Mouse (Mus musculus) kidney, adult 9 months (tissue): ENCODE measurements around the gene Mocs2.

Source experiments
- DNase-seq: peaks from one replicate; pipeline ENCODE4 v3.0.0; 2022

The Mocs2 gene

DNA sequence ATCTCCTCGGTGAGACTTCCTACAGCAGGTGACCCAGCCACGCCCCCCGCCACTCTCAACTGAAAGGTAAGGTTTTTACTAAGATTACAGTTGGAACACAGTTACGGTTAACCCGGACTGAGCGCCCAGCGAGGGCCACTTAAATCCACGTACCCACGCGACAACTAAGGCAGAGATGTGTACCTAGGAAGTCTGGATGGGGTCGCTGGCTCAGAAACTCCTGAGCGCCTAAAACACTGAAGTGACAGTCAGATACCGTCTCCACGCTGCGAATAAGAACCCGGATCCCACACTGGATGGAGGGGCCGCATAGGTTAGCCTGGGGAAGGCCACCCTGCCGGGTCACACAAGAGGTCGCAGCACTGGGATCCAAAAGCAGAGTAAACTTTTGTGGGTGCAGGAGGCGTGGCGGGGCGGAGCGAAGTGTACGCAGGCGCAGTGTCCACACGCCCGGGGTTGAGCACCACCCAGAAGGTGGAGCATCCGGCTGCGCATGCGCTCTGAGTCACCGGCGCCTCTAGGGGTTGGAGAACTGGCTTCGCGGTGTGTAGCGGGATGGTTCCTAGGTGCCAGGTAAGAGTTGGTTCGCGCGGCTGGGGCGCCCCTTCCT is at the start of gene Mocs2:
TSS of gene Mocs2 (plus strand) at position 486 of the 610 bp plus-strand sequence.
- DNase-seq = peak; percentile 96

DNA sequence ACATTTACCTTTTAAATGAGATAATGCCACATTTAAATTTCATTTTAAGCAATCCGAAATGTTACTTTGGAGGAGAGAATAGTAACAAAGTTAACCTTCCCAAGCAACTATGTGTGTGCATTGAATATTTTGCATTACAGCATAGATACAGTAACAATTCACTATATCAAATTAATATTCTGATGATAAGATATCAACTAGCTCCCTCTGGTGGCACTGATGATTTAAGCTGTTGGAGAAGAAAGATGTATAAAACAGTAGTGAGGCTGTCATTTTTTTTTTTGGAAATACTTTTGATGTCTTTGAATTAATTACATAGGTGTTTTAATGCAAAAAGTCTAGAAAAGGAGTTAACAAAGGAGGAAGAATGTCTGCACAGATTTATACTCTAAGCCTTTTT is 26.5 kb upstream of the Mocs2 start:
- peak; percentile 37 for DNase-seq

- peak; percentile 65 for DNase-seq
Observed at GRCm38 (mm10) chr13:114793250-114794030, 24.6 kb upstream of the Mocs2 start.

DNA sequence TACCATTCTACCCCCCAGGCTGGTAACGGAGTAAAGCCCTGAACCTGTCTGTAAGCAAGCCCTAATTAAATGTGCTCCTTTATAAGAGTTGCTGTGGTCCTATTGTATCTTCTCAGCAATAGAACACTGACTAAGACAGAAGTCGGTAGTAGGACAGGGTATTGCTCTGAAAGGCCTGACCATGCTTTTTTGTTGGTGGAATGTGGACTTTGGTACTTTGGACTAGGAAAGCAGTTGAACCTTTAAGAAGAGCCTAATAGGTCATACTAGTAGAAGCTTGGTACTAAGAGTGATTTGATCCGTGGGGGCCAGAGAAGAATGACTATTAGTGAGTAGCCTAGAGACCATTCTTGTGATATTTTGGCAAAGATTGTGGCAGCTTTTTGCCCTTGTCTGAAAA is 16.2 kb upstream of the Mocs2 start:
- peak; percentile 78 for DNase-seq

GRCm38 (mm10) chr13:114802971-114803370 is 15.1 kb upstream of the Mocs2 start:
- DNase-seq = no peak

DNA sequence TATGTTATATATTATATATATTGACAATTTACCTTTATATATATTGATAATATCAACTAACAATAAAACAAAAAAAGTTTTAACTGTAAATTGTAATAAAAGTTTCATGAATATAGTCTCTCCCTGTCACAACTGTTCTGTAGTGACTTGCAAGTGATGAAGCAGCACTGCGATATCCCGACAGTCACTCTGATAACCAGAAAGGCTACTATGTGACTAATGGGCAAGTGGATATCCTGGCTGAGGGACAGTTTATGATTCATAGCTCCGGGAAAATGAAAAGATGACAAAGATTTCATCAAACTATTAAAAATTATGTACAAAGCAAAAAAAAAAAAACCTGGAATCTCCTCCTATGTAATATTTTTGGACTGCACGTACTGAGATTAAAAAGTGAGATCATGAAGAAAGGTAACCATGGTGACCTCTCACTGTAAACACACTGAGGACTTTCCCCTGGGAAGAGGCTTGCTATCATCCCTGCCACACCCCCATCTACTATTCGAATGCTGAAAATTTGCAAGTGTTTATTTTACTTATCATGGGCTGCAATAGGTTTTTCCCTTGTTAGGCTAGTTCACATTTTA is 8.3 kb upstream of the Mocs2 start:
- DNase-seq = no peak

GRCm38 (mm10) chr13:114818513-114818912 is 477 bp downstream of the Mocs2 start:
- peak; percentile 81 for DNase-seq

DNA sequence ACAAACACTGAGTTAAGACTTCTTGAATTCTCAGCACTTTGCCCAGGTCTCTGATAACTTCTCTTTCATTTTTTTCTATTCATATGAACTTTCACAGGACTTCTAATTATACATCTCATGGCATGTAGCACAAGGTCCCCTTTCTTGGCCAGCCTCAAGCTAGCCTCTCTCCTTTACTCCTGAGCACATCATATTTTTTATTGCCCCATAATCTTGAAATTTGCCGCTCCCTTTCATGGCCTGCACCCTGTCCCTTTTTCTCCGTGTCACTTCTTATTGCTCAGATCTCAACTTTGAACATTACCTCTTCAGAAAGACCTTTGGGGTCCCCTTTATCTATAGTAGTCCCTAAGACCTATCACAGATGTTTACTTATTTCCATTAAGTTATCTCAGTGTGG is 4.8 kb downstream of the Mocs2 start:
- no peak for DNase-seq

- DNase-seq = no peak
Observed at GRCm38 (mm10) chr13:114825377-114825855, 7.4 kb downstream of the Mocs2 start.

DNA sequence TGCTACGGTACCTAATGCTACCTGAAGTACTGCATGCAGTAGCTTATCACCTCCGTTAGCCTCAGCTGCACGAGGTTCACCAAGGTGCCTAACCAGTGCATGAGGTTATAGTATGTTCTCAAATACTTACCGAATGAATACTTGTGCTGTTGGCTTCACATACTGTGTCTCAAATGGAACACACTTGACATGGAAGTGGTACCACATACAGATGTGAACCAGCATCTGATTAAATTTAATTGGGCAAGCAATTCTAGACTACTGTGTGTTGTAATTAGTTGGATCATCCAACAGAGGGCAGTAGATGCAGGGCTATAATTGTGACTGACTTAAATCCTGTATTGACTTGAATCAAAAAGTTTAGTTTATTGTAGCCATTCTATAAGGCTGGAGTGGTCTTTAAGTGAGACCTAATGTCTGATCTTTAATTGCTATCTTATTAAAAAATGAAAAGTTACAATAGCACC is 13.4 kb downstream of the Mocs2 start:
- DNase-seq = peak; percentile 38

- DNase-seq = no peak
Observed at GRCm38 (mm10) chr13:114832761-114833160, 14.7 kb downstream of the Mocs2 start.

GRCm38 (mm10) chr13:114833351-114833750 is 15.3 kb downstream of the Mocs2 start:
- no peak for DNase-seq

- no peak for DNase-seq
Observed at GRCm38 (mm10) chr13:114834580-114834979, 16.5 kb downstream of the Mocs2 start.

GRCm38 (mm10) chr13:114837061-114837460 is 19.0 kb downstream of the Mocs2 start:
- no peak for DNase-seq

- peak; percentile 69 for DNase-seq
Observed at GRCm38 (mm10) chr13:114838535-114838990, 20.5 kb downstream of the Mocs2 start.

DNA sequence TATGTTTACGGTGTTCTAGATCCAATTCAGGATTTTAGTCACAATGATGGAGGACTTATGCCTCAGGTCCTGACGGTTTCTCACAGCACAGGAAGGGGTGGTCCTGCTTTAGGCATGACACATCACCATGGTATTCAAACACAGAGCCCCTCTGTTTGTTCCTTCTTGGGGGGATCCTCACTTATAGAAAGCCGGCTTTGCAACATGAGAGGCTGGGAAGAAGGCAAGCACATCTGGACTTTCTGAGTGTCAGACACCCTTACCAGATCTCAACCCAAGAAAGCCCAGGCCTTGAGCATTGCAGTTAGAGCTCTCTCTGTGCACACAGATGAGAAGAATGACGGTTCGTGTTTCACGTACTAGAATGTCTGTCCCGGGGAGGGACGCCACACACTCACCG is 21.1 kb downstream of the Mocs2 start:
- no peak for DNase-seq

DNA sequence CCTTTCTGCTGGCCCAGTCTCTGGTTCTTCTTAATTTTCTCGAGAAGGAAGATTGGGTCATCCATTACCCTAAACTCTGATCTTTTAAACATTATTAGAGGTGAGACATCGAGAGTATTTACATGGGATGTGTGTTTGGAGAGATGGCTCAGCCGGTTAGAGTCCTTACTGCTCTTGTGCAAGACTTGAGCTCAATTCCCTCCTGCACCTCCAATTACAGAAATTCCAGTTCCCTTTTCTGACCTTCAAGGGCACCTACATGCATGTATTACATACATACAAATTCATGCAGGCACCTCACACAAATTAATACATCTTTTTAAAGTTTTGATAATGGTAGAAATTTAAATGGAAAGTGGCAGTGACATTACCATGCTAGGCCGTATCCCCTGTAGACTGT is 22.5 kb downstream of the Mocs2 start:
- no peak for DNase-seq

- no peak for DNase-seq
Observed at GRCm38 (mm10) chr13:114843318-114843717, 25.3 kb downstream of the Mocs2 start.

DNA sequence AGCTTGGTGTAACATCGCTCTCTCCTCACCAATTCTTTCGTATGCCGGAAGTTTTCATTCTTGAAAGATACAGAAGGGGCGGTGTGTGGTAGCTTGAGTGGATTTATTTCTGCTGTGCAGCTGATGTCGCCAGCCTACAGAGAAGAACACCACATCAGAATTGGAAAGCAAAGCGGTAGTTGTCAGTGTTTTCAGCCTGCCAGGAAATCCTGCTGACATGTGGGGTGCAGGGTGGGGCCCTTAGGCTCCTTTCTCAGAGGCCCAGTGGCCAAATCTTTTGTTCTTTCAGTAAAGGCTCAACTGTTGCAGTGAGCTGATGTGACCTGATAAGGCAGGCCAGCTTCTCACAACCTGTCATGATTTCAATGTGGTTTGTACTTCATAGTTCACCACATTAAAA is 27.8 kb downstream of the Mocs2 start:
- no peak for DNase-seq

GRCm38 (mm10) chr13:114848945-114849344 is 30.9 kb downstream of the Mocs2 start:
- no peak for DNase-seq

GRCm38 (mm10) chr13:114852264-114853111 is 34.5 kb downstream of the Mocs2 start:
- DNase-seq = peak; percentile 70

DNA sequence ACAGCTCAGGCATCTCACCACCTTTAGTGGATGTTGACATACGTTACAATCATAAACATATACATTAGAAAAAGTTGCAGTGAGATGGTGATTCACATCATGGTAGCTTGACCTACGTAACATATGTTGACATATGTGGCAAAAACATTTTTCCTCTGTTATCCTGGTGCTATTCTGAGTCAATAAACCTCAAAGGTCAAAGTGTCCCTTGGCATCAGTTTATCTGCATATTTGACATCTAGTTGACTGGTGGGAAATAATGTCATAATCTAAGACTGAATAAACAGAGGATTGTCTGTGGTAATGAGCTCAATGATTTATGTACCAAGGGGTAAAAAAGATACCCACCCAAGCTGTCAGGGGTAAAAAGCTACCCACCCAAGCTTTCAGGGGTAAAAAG is 35.1 kb downstream of the Mocs2 start:
- no peak for DNase-seq

DNA sequence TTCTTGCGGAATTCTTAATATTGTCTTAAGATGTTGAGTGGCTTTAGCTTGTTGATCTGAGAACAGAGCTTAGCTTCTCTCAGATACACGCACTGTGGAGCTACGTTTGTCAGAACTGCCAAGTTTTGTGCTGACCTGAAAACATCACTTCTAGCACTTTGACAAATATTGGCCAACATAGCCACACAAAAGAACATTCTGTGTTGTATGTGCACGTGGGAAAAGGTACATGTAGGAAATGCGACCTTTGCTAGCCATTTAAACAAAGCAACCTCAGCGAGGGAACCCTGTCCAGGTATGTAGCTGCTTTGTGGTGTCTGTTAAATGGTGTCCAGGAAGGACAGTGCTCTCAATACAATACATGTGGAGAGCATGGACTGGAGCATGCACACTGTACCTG is 36.0 kb downstream of the Mocs2 start:
- no peak for DNase-seq
